Mouse (Mus musculus) adrenal gland, postnatal 0 days (tissue): ENCODE data around the gene Gm21964. TPM values are rescaled to one million over a fixed set of nuclear protein-coding genes. Genes with fewer than 3 reads are reported as not detected.

Source experiments
- polyA plus RNA-seq: library from polyadenylated mRNA; unstranded; fragments of >200 nt; fragmentation: Nextera tagmentation; extraction: Ambion mirVana; gene quantifications from 2 replicates; pipeline ENCODE4 v1.2.1, GENCODE M21; 2015

The Gm21964 gene
- not detected in 2 replicates for polyA plus RNA-seq

DNA sequence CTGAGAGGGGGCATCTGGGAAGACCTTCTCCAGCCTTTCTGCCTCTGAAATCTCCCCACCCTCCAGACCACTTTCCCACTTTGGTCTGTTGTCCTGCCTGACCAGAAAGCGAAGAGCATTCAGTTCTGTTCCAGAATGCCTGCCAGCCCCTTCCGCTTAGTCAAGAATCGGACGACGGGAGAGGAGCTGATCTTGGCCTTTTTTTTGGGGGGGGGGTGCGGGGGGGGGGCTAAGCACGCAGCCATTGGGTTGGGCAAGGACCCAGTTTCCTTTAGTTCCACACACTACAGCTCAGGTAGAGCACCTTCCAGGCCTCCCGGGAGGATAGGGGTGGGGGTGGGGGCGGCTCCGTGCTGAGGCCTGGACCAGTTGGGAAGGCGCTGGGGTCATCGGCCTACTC is at the start of gene Gm21964:
TSS of gene Gm21964 (plus strand) at position 301 of the 400 bp plus-strand sequence.

DNA sequence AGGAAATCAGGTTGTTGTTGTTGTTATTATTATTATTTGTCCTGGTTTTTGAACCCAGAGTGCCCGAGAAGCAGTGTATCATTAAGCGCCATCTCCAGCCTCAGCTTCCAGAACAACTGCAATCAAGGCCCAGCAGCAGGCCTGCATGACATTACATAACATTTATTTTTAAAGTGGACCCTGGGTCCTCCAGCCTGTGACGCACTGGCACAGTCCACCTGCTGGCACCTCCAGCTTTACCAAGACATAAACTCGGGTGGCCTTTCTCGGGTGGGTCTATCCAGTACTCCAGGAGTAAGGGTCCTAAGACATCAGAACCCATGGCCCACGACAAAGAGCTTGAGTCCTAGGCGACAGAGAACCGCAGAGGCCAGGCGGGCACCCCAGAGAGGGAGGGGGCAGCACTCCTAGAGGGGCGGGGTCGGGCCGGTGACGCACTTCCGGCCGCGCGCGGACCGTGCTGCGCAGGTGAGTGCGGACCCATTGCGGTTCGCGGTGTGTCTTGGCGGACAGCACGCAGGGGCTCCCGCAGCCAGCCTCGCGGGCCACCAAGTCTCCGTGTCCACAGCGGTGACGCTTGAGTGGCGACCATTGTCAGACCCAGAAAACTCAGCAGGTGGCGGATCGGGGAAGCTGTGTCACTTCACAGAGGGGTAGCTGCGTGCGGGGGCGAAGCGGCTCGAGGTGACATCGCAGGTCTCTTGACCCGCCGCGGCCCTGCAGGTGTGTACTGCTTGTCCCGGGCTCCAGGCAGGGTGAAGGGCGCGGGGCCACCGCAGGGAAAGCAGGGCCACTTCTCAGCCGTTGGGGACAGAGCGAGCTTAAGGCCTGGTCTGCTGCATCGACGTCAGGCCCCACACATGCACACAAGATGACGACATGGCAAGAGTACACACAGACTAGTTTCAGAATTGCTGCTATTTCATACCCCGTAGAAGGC is 21.5 kb upstream of the Gm21964 start, which contains the start of gene Zfp612:
TSS of gene Zfp612 (plus strand) at position 465 of the 940 bp plus-strand sequence.

DNA sequence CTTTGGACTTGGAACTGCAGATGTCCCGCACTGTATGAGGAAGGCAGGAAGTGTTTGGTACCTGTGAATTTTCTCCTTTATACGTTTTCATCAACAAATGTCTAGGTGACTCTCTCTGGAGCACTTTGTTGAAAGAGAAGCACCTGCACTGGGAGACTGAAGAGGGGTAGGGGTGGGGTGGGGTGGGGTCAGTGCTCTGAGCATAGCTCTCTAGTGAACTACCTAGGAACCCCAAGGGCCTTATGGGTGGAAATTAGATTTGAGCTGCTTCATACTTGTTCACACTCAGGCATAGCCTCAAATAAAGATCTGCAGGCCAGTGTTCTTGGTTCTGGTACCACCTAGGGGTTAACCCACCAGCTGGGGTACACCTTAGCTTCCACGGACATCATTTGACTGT is 1.6 kb downstream of the Gm21964 start, which contains the start of gene Gm17720:
TSS of gene Gm17720 (minus strand) at position 101 of the 400 bp plus-strand sequence.

Other genes starting within 250 kb of the Gm21964 start
- gene Phlpp2, start 232.7 kb upstream of the Gm21964 start, polyA plus RNA-seq = 1.3 and 2.0 TPM in 2 replicates
- gene Marveld3, start 139.0 kb upstream of the Gm21964 start, polyA plus RNA-seq = 0.76 and 0.77 TPM in 2 replicates
- 2.7 and 3.5 TPM in 2 replicates for gene Tat, start 110.8 kb upstream of the Gm21964 start, polyA plus RNA-seq
- 2.6 and 3.2 TPM in 2 replicates for gene Chst4, start 61.5 kb upstream of the Gm21964 start, polyA plus RNA-seq
- 3.8 and 5.4 TPM in 2 replicates for gene Zfp612, start 21.5 kb upstream of the Gm21964 start, polyA plus RNA-seq
- not detected in 2 replicates for gene Gm17720, start 1.5 kb downstream of the Gm21964 start, polyA plus RNA-seq
- 0.11 TPM in 1 of 2 replicates, not detected in the other for gene Calb2, start 67.0 kb downstream of the Gm21964 start, polyA plus RNA-seq
- gene Cmtr2, start 114.5 kb downstream of the Gm21964 start, polyA plus RNA-seq = 5.3 and 6.3 TPM in 2 replicates
- gene Hydin, start 165.8 kb downstream of the Gm21964 start, polyA plus RNA-seq = 0.08 TPM in 1 of 2 replicates, not detected in the other